Mouse (Mus musculus) kidney, embryonic 14.5 days (tissue): ENCODE measurements at regions not wholly inside any gene's neighbourhood (a gene's known extent, or its start where the extent isn't known, plus 50 kb on each side); places are given as distances from the start of the nearest gene placed in this dataset.

Experiments
- ATAC-seq: fragments of 200-750 bp; cut with Nextera tagmentation; 2 replicates; pipeline ENCODE4 v1.8.0; 2017; ENCODE audit warnings: moderate number of reproducible peaks, mild to moderate bottlenecking, moderate TSS enrichment, moderate library complexity; ENCODE audit not compliant: low FRiP score, low TSS enrichment
- H3K27ac ChIP-seq: fragments of 300-500 bp; sonication (generic); 2 replicates; pipeline ENCODE4 v1.5.1; 2014; ENCODE audit warnings: low read depth, mild to moderate bottlenecking, low read length, moderate library complexity, mixed read lengths
- H3K27me3 ChIP-seq: fragments of 300-500 bp; sonication (generic); 2 replicates; pipeline ENCODE4 v1.6.1; 2014; ENCODE audit warnings: mild to moderate bottlenecking, low read length; ENCODE audit not compliant: control insufficient read depth, insufficient read depth
- H3K36me3 ChIP-seq: fragments of 300-500 bp; sonication (generic); 2 replicates; pipeline ENCODE4 v1.6.1; 2014; ENCODE audit warnings: low read length, mixed read lengths; ENCODE audit not compliant: control insufficient read depth, insufficient read depth
- H3K4me1 ChIP-seq: fragments of 300-500 bp; sonication (generic); 2 replicates; pipeline ENCODE4 v1.6.1; 2014; ENCODE audit warnings: low read length, mixed read lengths; ENCODE audit not compliant: control insufficient read depth, insufficient read depth
- H3K4me2 ChIP-seq: fragments of 300-500 bp; sonication (generic); replicated peaks from 2 replicates; pipeline ENCODE4 v1.6.1; 2014; ENCODE audit warnings: low read depth, mild to moderate bottlenecking, low read length
- H3K4me3 ChIP-seq: fragments of 300-500 bp; sonication (generic); 2 replicates; pipeline ENCODE4 v1.5.1; 2014; ENCODE audit warnings: mild to moderate bottlenecking, low read length
- H3K9ac ChIP-seq: fragments of 300-500 bp; sonication (generic); 2 replicates; pipeline ENCODE4 v1.6.1; 2014; ENCODE audit warnings: low read depth, mild to moderate bottlenecking, low read length, moderate library complexity
- H3K9me3 ChIP-seq: fragments of 300-500 bp; sonication (generic); 2 replicates; pipeline ENCODE4 v1.6.1; 2016; ENCODE audit warnings: low read length; ENCODE audit not compliant: control insufficient read depth
- WGBS: fragments of 180-500 bp; shearing (Covaris S2); extraction: QIAGEN DNeasy Blood & Tissue Kit; methylation state at CpG from one replicate; pipeline ENCODE4 v1.1.7; 2014; 5-methylcytosine and 5-hydroxymethylcytosine counted together

DNA sequence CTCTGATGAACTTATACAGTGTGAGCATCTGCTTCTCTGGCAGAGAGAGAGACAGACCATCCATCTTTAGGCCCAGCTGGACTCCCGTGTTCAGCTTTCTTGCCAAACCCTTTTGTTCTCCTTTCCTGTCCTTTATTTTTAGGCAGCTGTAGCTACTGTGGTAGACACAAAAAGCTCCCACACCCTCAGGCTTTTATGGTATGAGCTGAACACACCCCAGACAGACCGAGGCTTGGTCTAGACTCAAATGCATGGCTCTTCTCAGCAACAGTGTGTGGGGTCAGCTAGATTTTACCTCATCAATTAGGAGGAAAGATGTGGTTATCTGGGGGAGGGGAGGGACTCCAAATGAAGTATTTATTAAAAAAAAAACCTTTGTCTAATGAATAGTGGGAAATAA is 158.6 kb upstream of the Lnx1 start:
- H3K9me3 ChIP-seq = no peaks in the 10 kb centered on the region
- H3K36me3 ChIP-seq = no peaks in the 10 kb centered on the region
- H3K4me2 ChIP-seq = no peak overlapping the region
- H3K4me3 ChIP-seq = no peak overlapping the region
- WGBS = 53% methylated on average over 2 of the region's 2 CpGs
- no peak for ATAC-seq
- no peak overlapping the region for H3K27ac ChIP-seq
- H3K27me3 ChIP-seq = no peaks in the 10 kb centered on the region
- no peak overlapping the region for H3K9ac ChIP-seq
- no peaks in the 10 kb centered on the region for H3K4me1 ChIP-seq

DNA sequence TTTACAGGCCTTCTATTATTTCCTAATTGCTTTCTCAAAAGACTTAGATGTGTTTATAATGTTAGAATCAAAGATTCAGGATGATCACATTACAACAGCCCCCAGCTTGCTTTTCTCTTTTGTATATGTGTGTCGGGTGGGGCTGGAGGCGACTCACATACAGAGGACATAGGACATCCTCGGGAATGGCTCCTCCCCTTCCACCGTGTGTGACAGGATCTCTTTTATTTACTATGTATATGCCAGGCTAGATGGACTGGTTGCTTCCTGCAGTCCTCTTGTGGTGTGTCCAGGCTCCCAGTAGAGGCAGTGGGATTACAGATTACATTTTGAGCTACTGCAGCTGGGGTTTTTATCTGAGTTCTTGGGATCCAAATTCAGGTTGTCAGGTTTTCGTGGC is 155.1 kb upstream of the Lnx1 start:
- Histone ChIP-seq H3K27ac (no peak overlapping the region), H3K9ac (no peak overlapping the region), H3K4me1 (no peaks in the 10 kb centered on the region), H3K27me3 (no peaks in the 10 kb centered on the region), H3K4me2 (no peak overlapping the region), H3K9me3 (no peaks in the 10 kb centered on the region), H3K36me3 (no peaks in the 10 kb centered on the region), H3K4me3 (no peak overlapping the region)
- 63% methylated on average over 5 of the region's 5 CpGs for WGBS
- no peak for ATAC-seq

DNA sequence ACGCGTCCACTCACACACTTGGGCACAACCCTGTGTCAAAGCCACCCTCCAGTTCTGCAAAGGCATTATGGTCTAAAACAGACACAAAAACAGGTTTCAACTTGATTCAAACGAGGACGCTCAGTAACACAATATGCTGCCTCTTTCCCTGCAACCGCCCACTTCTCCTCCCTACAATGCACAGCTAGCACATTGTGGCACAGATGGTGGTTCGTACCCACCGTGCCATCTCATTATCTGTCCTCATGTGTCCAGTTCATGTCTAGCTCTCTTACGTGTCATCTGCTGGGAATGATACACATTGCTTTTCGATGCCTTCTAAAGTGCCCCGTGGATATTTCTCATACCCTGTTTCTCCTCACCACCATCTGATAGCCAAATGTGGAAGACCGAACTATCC is 154.4 kb upstream of the Lnx1 start:
- no peak overlapping the region for H3K4me3 ChIP-seq
- H3K9me3 ChIP-seq = no peaks in the 10 kb centered on the region
- no peaks in the 10 kb centered on the region for H3K27me3 ChIP-seq
- no peaks in the 10 kb centered on the region for H3K4me1 ChIP-seq
- no peak overlapping the region for H3K4me2 ChIP-seq
- no peak overlapping the region for H3K27ac ChIP-seq
- no peaks in the 10 kb centered on the region for H3K36me3 ChIP-seq
- H3K9ac ChIP-seq = no peak overlapping the region
- 89% methylated on average over 11 of the region's 11 CpGs for WGBS
- no peak for ATAC-seq

DNA sequence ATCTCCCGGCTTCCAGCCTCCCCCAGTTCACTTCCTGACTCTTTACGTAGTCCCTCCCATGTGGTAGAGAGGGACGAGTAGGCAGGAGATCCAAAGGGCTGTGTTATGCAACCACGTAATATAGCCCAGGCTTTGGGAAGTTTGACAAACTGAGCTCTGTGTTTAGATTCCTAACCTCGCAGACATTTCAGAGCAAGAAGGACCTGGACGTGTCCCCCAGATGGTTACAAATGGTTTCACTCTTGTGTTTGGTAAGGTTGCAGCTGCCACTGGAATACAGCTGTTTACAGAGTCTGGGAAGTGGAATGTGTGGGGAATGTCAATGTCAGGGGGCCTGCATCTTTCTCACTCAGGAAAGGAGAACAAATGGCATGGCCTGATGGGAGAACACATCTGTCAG is 145.1 kb upstream of the Lnx1 start:
- Histone ChIP-seq H3K4me1 (no peaks in the 10 kb centered on the region), H3K27me3 (no peaks in the 10 kb centered on the region), H3K4me3 (no peak overlapping the region), H3K9me3 (no peaks in the 10 kb centered on the region), H3K36me3 (no peaks in the 10 kb centered on the region), H3K9ac (no peak overlapping the region), H3K27ac (no peak overlapping the region), H3K4me2 (no peak overlapping the region)
- no peak for ATAC-seq
- WGBS = 62% methylated on average over 6 of the region's 6 CpGs

DNA sequence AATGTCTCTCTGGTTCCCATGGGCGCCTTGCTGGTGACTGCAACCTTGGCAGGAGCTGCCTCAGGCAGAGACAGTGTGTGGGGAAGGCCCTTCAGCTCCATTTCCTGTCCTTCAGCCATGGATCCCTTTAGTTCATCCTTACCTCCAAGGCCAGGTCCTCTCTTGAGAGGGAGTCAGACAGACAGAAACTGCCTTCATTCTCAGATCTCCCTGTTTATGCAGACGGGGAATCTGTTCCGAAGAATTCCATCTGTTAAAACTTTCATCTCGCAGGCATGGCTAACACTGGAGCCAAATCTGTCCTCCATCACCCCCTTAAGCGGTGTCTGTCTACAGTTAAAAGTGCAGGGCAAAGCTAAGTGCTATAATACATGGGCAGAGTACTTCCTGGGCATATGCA is 144.0 kb upstream of the Lnx1 start:
- no peak for ATAC-seq
- 81% methylated on average over 5 of the region's 5 CpGs for WGBS
- H3K27ac ChIP-seq = no peak overlapping the region
- no peaks in the 10 kb centered on the region for H3K27me3 ChIP-seq
- H3K4me3 ChIP-seq = no peak overlapping the region
- no peak overlapping the region for H3K4me2 ChIP-seq
- no peak overlapping the region for H3K9ac ChIP-seq
- H3K4me1 ChIP-seq = no peaks in the 10 kb centered on the region
- no peaks in the 10 kb centered on the region for H3K9me3 ChIP-seq
- no peaks in the 10 kb centered on the region for H3K36me3 ChIP-seq

DNA sequence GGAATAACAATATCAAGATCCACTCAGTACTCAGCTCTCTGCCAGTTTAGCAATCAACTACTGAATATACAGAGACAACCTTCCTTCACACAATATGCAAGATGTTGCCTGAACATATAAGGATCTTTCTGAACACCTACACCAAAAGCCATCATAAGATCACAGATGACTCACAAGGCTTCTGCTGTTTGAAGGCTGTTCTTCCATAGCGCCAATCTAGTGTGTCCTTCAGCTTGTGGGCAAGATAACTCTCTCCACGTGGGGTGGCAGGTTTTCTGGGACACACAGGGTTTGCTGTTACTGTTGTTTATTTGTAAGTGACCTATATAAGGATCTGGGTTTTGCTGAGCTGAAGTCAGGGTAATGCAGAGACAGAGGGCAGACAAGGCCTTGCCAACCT is 131.7 kb upstream of the Lnx1 start:
- Histone ChIP-seq H3K9me3 (no peaks in the 10 kb centered on the region), H3K4me2 (no peak overlapping the region), H3K27me3 (no peaks in the 10 kb centered on the region), H3K4me3 (no peak overlapping the region), H3K9ac (no peak overlapping the region), H3K36me3 (no peaks in the 10 kb centered on the region), H3K27ac (no peak overlapping the region), H3K4me1 (no peaks in the 10 kb centered on the region; the same call in 1 of the 2 replicates)
- no peak for ATAC-seq
- 79% methylated on average over 2 of the region's 2 CpGs for WGBS

DNA sequence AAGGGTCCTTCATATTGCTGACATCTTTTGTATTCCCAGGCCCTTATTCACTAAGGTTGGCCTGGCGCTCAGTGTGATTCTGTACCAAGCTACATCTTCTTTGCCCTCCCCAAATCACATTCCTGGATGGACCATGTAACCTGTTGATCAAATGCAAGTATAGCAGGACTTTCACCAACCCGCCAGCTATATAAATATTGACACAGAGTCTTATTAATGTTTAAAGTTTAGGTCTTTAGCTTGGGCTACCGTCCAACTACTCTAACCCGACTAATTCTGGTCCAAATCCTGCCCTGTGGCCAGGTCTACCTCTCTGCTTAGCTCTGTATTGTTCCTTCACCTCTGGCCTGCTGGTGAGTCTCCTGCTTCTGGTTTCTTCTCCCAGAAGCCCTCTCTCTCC is 131.2 kb upstream of the Lnx1 start:
- Histone ChIP-seq H3K9me3 (no peaks in the 10 kb centered on the region), H3K4me3 (no peak overlapping the region), H3K9ac (no peak overlapping the region), H3K4me2 (no peak overlapping the region), H3K36me3 (no peaks in the 10 kb centered on the region), H3K27me3 (no peaks in the 10 kb centered on the region), H3K27ac (no peak overlapping the region), H3K4me1 (no peaks in the 10 kb centered on the region)
- WGBS = 88% methylated on average over 4 of the region's 4 CpGs
- ATAC-seq = no peak

DNA sequence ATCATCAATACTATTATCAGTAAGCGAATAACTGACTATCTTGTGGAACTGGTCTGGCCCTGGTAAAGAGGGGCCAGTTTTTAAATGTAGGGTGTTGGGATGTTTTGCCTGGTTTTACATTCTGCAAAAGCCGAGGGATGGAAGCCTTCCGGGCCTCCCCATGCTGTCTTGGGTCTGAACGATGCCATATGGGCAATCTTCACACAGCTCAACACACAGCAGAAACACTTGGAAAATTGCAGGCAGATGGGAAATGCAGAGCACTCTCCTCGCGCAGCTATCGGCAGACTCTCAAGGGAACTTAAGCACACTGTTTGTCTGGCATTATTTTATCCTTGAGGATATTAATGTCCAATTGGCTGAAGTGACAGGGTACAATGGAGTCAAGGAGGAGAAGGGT is 129.3 kb upstream of the Lnx1 start:
- Histone ChIP-seq H3K4me3 (no peak overlapping the region), H3K27me3 (no peaks in the 10 kb centered on the region), H3K9ac (no peak overlapping the region), H3K4me1 (no peaks in the 10 kb centered on the region), H3K9me3 (no peaks in the 10 kb centered on the region), H3K36me3 (no peaks in the 10 kb centered on the region), H3K4me2 (no peak overlapping the region), H3K27ac (no peak overlapping the region)
- no peak for ATAC-seq
- 68% methylated on average over 7 of the region's 7 CpGs for WGBS

DNA sequence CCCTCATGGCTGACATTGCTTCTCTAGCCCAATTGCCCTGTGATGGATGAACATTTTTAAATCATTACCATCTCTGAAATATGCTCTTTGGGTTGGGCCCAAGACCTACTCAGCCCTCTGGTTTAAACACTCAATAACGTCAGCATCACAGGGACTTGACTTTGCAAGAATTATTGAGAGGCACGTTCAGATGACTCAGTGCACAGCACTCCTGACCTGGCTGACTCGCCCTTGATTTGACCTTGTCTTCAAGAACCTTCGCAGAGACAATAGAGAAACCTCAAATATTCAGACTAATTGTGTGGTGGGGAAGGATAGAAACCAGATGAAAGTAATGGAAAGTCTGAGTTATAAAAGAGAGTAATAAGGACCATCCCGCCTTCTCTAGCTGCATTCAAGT is 127.9 kb upstream of the Lnx1 start:
- H3K9me3 ChIP-seq = no peaks in the 10 kb centered on the region
- H3K27ac ChIP-seq = no peak overlapping the region
- H3K9ac ChIP-seq = no peak overlapping the region
- ATAC-seq = no peak
- 50% methylated on average over 5 of the region's 5 CpGs for WGBS
- H3K4me3 ChIP-seq = no peak overlapping the region
- no peak overlapping the region for H3K4me2 ChIP-seq
- H3K4me1 ChIP-seq = no peaks in the 10 kb centered on the region; the same call in 1 of the 2 replicates
- H3K27me3 ChIP-seq = no peaks in the 10 kb centered on the region
- H3K36me3 ChIP-seq = no peaks in the 10 kb centered on the region

DNA sequence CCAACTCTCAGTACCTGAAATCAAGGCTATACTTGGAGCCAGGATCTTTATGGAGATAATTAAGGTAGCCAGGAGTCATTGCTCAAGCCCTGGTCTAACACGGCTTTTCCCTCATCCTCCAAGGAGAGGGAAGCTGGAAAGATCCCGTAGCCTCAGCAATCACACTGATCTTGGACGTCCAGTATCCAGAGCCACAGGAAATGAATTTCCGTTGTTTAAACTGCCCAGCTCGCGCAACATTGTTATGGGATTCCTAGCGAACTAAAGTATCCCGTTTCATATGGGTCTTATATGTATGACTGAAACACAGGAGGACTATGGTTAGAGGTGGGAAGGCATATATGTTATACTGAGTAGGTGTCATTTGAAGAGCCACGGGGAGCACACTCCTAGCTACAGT is 126.3 kb upstream of the Lnx1 start:
- 73% methylated on average over 9 of the region's 9 CpGs for WGBS
- no peaks in the 10 kb centered on the region for H3K36me3 ChIP-seq
- H3K9ac ChIP-seq = no peak overlapping the region
- H3K4me2 ChIP-seq = no peak overlapping the region
- no peaks in the 10 kb centered on the region for H3K27me3 ChIP-seq
- no peak overlapping the region; the same call in 1 of the 2 replicates for H3K27ac ChIP-seq
- H3K9me3 ChIP-seq = no peaks in the 10 kb centered on the region
- no peak overlapping the region for H3K4me3 ChIP-seq
- H3K4me1 ChIP-seq = no peaks in the 10 kb centered on the region; the same call in 1 of the 2 replicates
- no peak for ATAC-seq
